Mouse (Mus musculus) frontal cortex, postnatal 10 days (tissue): ENCODE data around the gene Gimap4.
"Not testable (repeated sequence)": the region's sequence is repeated elsewhere in the genome, so short reads cannot be mapped to it uniquely, and the experiment has no call there.

Source experiments
- DNase-seq, 2 experiments: peaks; one replicate each; pipeline ENCODE4 v3.0.0; 2022; ENCODE audit warnings: low spot score in 2 of 2, mixed read lengths in 1 of 2

The Gimap4 gene

DNA sequence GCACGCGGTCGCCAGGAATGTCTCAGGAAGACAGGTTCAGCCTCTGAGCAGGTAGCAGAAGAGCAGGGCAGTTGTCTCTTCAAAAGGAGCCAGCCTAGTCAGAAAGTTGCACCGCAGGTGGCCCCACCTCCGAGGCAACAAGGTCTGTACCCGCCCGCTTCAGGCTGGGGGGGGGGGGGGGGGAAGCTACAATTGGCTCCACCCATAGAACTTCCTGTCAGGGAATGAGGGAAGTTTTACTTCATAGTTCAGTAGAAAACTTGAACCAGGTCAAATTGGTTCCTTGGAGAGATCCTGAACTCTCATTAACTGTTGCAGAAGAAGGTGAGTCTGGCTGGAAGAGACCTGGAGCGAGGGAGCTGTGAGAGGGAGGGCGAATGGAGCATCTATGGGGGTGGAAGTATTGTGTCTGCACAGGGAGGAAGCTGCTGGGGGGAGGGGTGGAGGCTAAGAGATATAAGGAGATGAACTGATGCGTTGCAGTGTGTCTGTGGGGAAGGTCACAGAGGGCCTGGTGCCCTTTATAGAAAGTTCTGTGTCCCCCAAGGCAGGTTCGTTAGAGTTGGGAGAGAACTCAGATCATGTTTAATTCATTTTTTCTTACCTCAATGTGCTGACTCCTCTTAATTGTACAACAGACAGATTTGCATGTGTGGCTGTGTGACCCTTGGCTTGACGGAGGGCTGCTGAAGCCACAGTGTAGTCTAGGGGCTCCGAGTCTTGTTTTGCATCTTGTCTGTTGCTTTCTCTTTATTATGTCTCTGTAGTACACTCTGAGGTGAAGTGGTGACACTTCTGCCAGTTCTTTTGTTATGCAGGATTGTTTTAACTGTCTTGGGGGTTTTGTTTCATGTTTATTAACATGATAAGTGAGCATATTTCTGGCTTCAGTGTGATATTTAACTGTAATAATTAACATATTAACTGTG lies 8.2 kb upstream of the Gimap4 start, which contains the start of gene Gimap9:
Gimap9 (plus strand) TSS at position 199 of the 929 bp plus-strand sequence.
- DNase-seq, result no peak

DNA sequence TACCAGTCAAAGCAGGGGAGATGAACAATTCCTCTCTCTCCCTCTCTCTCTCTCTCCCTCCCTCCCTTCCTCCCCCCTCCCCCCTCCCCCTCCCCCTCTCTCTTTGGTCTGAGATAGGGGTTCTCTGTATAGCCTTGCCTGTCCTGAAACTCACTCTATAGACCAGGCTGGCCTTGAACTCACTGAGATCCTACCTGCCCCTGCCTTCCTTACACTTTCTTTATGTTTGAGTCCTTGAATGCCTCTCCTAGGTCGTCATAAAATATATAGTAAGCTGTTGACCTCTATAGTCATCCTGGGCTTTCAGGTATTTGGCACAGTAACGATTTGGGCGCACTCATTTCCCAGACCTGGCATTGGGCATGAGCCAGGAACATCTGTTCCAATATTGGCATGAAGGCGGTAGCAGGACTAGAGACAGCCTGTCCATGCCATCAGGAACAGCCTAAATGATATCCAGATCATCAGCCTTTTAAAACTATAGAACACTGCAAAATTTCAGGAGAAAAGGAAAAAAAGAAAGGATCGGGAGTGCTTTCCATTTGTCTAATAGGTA lies 7.4 kb upstream of the Gimap4 start:
- DNase-seq, result no peak

GRCm38 (mm10) chr6:48677492-48678345 lies 6.6 kb upstream of the Gimap4 start:
- DNase-seq, result no peak

DNA sequence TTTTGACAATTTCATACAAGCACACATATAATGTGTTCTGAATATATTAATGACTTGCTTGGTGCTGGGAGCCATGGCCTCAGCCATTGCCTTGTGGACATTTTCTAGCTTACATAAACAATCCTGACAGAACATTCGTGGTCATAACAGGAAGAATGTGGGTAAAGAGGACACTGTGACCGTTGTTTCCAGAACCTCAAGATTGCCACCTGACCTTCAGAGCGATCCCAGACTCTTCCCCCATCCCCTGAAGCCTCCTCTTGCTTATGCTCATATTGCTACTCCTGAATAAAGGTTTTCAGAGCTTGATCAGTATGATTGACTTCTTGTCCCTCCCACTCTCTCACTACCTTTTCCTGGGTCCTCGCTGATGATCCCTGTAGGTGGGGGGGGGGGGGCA lies 6.0 kb upstream of the Gimap4 start:
- DNase-seq, result no peak

- DNase-seq, result no peak
Observed at GRCm38 (mm10) chr6:48679701-48680100, 4.6 kb upstream of the Gimap4 start.

DNA sequence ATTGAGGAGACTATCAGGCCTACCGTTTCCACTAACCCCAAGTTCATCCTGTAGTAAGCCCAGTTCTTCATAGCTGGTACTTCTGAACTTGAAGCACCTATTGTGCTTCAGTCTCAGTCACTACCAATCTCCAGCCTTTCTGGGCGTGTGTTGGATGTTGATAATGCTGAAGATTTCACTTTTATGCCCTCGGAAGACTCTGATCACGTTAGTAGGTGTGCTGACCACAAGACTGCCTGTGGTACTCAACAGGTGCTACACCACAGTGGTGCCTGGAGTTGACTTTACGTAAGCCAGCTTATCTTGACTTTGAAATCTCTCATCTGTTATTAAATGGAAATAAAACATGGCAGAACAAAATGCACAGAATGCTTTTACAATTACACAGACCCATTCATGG lies 3.9 kb upstream of the Gimap4 start:
- DNase-seq, result no peak

GRCm38 (mm10) chr6:48681472-48682090 lies 2.8 kb upstream of the Gimap4 start:
- no peak for DNase-seq

GRCm38 (mm10) chr6:48682271-48682670 lies 2.1 kb upstream of the Gimap4 start:
- DNase-seq, result no peak

DNA sequence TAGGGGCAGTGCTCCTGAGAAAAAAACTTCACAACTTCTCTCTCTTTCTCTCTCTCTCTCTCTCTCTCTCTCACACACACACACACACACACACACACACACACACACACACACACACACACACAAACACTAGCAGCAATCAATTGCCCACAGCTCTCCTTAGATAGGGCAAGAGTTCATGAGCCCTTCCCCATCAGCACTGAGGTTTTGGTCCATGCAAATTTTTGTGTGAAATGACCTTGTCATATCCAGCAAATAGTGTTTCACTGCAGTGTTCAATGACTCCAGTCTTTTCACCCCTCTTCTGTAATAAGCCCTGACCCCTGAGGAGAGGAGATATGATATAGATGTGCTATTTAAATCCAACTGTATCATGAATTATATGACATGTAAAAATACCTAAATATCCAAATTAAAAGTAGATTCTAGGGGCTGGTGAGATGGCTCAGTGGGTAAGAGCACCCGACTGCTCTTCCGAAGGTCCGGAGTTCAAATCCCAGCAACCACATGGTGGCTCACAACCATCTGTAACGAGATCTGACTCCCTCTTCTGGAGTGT lies 1.0 kb upstream of the Gimap4 start:
- DNase-seq, result not testable (repeated sequence)

DNA sequence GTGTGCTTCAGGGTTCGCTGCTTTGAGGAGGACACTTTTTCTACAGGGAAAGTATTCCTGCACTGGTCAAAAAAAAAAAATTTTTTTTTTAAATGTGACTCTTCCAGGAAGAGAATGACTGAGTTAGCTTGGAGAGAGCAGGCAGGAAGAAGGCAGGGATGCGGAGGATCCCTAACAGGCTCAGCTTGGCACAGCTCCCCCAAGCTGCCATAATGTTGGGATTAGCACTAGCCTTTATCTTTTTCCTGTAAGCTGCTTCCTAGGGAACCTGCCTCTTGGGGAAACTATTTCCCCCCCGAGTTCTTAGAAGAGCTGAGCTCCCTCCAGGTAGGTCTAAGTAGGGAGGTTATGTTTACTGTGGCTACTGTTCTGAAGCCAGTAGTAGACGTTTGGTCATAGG lies 457 bp downstream of the Gimap4 start:
- no peak for DNase-seq

DNA sequence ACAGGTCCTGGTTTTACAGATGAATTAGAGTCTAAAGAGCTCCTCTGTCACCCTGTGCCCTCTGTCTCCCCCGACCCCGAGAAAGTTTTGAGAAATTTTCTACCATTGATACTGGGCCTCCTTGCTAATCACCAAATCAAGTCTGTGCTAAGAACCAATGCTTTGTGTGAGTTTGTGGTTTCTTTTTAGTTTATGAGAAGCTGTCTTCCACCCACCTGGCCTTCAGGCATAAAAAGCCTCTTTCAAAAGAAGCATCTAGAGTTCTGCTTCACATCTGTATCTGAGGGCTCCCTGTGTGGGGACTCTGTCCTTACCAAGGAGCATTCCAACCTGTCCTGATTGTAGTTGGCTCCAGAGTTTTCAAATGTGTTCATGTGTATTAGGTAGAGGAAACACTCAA lies 902 bp downstream of the Gimap4 start:
- no peak for DNase-seq

GRCm38 (mm10) chr6:48685694-48686665 lies 1.6 kb downstream of the Gimap4 start:
- DNase-seq, result no peak

DNA sequence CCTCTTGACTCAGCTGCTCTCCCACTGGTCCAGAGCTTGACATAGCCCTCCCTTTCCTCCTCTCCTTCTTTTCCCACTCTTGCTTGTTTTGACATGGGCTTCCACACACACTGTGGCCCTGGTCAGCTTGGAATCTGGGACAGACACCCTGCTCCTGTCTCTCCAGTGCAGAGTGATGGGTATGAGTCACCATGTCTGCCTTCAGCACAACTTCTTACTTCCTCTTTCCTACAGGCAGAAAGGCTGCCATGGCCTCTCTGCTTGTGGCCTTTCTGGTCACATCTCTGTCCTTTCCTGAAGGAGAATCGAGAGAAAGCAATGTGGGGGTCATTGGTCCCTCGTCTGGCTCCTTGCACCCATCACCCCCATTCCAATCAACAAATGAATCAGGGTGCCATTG lies 2.7 kb downstream of the Gimap4 start:
- DNase-seq, result no peak

DNA sequence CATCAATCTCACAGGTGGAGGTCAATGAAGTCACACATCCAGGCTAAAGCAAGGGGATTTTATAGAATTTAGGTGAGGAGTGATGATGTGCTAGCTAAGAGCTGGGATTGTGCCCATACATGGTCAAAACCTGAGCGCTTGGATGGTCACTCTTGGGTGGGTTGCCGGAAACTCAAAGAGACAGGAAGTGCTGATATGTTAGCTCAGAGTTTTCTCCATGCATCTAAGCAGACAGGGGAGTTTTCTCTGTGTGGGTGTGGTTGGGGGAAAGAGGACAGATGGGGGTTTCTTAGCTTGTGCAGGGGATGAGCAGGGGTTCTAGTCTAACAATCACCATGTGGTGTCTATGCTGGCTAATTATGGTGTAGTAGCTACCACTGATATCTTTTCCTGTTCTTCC lies 5.0 kb downstream of the Gimap4 start:
- no peak for DNase-seq

DNA sequence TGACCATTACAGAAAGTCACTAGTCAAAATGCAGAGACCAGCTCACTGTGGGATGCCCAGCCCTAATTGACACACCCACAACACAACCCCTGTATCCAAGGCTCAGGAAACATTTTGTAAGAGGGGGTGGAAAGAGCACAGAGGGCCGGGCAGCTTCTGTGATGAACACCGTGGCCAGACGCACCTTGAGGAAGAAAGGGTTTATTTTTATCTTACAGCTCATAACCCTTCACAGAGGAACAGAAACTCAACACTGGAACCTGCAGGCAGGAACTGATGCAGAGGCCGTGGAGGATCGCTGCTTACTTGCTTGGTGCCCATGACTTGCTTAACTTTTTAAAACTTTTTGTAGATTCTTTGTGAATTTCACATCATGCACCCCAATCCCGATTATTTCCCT lies 8.6 kb downstream of the Gimap4 start:
- no peak for DNase-seq

DNA sequence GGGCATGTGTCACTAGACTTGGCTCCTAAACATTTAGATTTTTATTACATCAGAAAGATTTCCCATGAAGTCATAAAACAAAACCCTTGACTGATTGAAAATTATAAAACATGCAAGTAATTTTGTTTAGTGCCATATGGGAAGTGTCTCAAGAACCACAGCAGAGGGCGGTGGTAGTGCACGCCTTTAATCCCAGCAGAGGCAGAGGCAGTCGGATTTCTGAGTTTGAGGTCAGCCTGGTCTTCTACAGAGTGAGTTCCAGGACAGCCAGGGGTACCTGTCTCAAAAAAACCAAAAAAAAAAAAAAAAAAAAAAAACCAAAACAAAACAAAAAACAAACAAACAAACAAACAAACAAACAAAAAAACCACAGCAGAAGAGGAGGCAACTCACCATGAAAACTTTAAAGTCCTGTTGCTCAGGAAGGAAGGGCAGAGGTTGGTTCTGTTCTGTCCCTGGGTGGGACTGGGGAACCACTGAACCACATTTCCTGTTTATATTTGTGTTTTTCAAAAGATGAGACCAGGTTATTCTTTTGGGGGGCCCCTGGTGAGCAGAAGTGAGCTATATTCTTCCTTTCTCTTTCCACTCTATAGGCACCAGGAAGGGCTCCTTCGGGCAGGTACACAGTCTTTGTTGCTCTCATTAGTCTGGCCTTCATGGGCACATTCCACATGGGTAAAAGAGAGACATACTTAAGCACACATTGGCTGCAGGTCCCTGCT lies 12.6 kb downstream of the Gimap4 start:
- DNase-seq, result no peak

DNA sequence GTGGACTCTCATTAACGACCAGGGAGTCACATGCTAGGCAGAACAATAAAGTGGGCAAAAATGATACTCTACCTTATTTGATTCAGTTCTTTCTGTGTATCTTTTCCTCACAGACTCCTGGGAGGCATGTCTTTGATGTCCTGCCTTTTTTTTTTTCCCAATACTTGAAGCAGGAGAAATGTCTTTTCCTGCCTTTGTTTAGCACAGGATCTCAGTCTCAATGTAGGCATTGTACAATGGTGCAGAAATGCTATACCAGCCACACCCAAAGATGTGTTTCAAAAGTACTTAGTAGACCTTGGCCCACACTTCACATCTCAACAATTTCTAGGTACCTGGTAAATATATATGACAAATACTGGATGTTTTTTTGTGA lies 13.2 kb downstream of the Gimap4 start:
- no peak for DNase-seq

DNA sequence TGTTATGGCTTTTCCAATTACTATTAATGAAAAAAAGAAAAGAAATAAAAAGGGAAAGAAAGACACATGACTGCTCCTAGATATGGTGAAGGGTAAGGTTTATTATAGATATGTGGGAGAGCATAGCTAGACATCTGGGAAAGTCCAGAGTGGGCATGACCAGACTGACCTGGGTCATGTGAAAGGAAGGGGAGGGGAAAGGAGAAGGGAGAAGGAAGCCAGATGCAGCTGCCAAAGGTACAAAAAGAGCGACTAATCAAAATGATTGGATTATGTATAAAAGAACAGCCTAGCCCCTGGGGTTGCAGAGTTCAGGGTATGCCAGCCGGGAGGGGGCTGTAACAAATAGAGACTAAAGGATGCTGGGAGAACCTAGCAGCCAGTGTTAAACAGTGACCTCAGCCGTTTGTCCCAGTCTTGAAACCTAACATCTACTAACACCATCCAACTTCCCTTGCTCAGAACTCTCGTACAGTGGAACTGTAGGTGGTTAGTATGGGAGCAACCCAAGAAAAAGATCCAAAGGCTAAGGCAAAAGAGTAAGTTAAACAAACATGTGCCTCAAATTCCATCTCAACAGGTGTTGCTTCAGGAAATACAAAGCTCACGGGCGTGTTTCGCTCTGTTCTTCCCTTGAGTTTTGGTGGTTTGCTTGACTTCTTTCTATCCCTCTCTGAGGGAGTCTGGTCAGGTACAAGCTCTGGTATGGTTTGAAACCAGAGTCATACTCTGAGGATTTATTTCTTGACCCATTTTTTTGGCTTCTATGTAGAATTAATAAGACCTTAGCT lies 13.9 kb downstream of the Gimap4 start:
- DNase-seq, result no peak

DNA sequence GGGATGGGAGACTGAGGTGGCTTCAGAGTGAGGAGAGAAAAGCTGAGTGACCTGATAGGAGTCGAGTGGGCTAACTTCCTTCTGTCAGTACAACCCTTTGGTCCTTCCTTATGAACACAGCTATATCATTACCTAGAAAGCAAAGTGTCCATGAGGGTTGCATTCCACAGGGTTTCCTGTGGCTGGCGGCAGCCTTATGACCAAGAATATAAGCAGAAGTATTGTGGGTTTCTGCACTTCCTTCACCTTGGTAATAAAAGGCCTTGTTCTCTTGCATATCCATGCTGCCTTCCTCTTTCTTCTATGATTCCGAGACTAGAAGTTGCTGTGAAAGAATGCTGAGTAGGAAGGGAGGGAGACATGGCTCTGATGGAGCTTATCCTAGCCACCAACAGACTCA lies 14.5 kb downstream of the Gimap4 start:
- no peak for DNase-seq
